Mouse (Mus musculus): ENCODE data around the gene Duox1. TPM values are rescaled to one million over a fixed set of nuclear protein-coding genes. Genes with fewer than 3 reads are reported as not detected.

Gene Duox1
- total RNA-seq, 1 experiment, result 0.76 TPM

GRCm38 (mm10) chr2:122367181-122367580 is 51.7 kb downstream of the Duox1 start:
- H3K4me1 ChIP-seq (ENCODE audit: control insufficient read depth in 2 of 2, insufficient read depth in 2 of 2, low read length in 2 of 2, poor library complexity in 1 of 2), result peaks cover 13 to 18% of the 10 kb centered on the region in 2 experiments
- TF ChIP-seq HCFC1 (IDR thresholded peaks at IDR 0.05; ENCODE audit: borderline replicate concordance, insufficient read depth, low read length), result no peak
- TF ChIP-seq CHD2 (IDR thresholded peaks at IDR 0.05; ENCODE audit: low read depth, low read length), result no peak
- TF ChIP-seq ZNF384 (IDR thresholded peaks at IDR 0.05; ENCODE audit: low read depth, low read length), result no peak
- TF ChIP-seq ZC3H11A (IDR thresholded peaks at IDR 0.05; ENCODE audit: borderline replicate concordance, low read depth, low read length), result no peak
- TF ChIP-seq MAFK (IDR thresholded peaks at IDR 0.05; ENCODE audit: insufficient read depth, low read depth, low read length), result no peak
- H3K36me3 ChIP-seq (ENCODE audit: control insufficient read depth, insufficient read depth, low read length, poor library complexity, severe bottlenecking), result peaks cover 3% of the 10 kb centered on the region; the same call in 1 of the 2 replicates
- H3K9ac ChIP-seq (ENCODE audit: insufficient read depth, low read depth, low read length, poor library complexity, severe bottlenecking), result no peak overlapping the region
- no peaks in the 10 kb centered on the region for H3K9me3 ChIP-seq (ENCODE audit: control insufficient read depth, insufficient read depth, low read depth, low read length)
- no peak overlapping the region for H3K4me3 ChIP-seq (ENCODE audit: insufficient read depth in 1 of 2, low read depth in 1 of 2, low read length in 2 of 2, poor library complexity in 1 of 2, severe bottlenecking in 1 of 2)
- in situ Hi-C loops (cut with MboI; ENCODE audit: low sequenced_read_pairs in 2 of 2, unreplicated experiment in 2 of 2), result no loop called here
- H3K27ac ChIP-seq (ENCODE audit: insufficient read depth, low read depth, low read length, poor library complexity, severe bottlenecking), result no peak overlapping the region
- DNase-seq (ENCODE audit: low read depth, low spot score), result no peak

GRCm38 (mm10) chr2:122367701-122368080 is 52.2 kb downstream of the Duox1 start:
- Histone ChIP-seq H3K36me3 (ENCODE audit: control insufficient read depth, insufficient read depth, low read length, poor library complexity, severe bottlenecking) (peaks cover 3% of the 10 kb centered on the region; the same call in 1 of the 2 replicates), H3K9ac (ENCODE audit: insufficient read depth, low read depth, low read length, poor library complexity, severe bottlenecking) (peak overlapping the region; percentile 69), H3K9me3 (ENCODE audit: control insufficient read depth, insufficient read depth, low read depth, low read length) (no peaks in the 10 kb centered on the region), H3K27ac (ENCODE audit: insufficient read depth, low read depth, low read length, poor library complexity, severe bottlenecking) (no peak overlapping the region), H3K4me1 (ENCODE audit: control insufficient read depth in 2 of 2, insufficient read depth in 2 of 2, low read length in 2 of 2, poor library complexity in 1 of 2) (peaks cover 13 to 18% of the 10 kb centered on the region in 2 experiments), H3K4me3 (ENCODE audit: insufficient read depth in 1 of 2, low read depth in 1 of 2, low read length in 2 of 2, poor library complexity in 1 of 2, severe bottlenecking in 1 of 2) (peak overlapping the region; percentile 78 to 95)
- TF ChIP-seq CHD2 (IDR thresholded peaks at IDR 0.05; ENCODE audit: low read depth, low read length) (no peak), ZC3H11A (IDR thresholded peaks at IDR 0.05; ENCODE audit: borderline replicate concordance, low read depth, low read length) (no peak), HCFC1 (IDR thresholded peaks at IDR 0.05; ENCODE audit: borderline replicate concordance, insufficient read depth, low read length) (no peak), MAFK (IDR thresholded peaks at IDR 0.05; ENCODE audit: insufficient read depth, low read depth, low read length) (no peak), ZNF384 (IDR thresholded peaks at IDR 0.05; ENCODE audit: low read depth, low read length) (no peak)
- in situ Hi-C loops (cut with MboI; ENCODE audit: low sequenced_read_pairs in 2 of 2, unreplicated experiment in 2 of 2), result no loop called here
- DNase-seq (ENCODE audit: low read depth, low spot score), result no peak

DNA sequence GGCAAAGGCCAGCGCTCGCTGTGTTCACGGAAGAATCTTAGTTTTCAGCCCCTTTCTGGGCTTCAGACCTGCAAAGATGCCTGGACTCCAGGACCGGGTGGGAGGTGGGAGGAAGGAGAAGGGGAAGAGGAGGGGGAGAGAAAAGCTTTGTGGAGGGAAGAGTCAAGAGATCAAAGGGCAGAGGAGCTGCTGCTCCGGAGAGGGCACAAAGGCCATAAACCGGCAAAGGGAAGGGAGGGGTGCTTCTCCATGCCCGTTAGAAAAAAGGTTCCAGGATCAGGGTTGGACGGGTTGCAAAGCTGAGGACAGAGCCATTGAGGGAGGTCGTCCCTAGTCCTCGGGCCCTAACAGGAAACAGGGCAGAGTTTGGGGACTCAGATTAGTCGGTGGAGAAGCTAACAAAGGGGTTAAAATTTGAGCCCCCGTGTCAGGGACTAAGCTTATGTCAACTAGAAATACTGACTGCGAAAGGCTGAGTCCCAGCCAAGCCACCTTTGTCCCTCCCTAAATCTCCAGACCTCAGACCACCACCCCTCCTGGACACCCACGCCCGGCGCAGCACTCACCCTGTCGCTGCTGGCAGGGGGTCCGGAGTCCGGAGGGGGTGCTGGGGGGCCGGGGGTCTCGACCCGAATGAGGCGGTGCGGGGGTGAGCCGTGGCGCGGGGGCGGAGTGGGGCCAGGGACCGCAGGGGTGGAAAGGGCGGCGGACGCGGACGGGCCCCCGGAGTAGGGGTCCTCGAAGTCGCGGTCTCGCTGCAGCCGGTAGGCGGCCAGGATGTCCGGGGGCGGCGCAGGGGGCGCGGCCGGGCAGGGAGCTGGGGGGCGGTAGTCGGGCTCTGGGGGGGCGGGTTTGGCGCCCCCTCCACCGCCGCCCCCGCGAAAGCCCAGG is 52.9 kb downstream of the Duox1 start:
- no peak for DNase-seq (ENCODE audit: low read depth, low spot score)
- Histone ChIP-seq H3K4me1 (ENCODE audit: control insufficient read depth in 2 of 2, insufficient read depth in 2 of 2, low read length in 2 of 2, poor library complexity in 1 of 2) (peaks cover 13 to 18% of the 10 kb centered on the region in 2 experiments), H3K36me3 (ENCODE audit: control insufficient read depth, insufficient read depth, low read length, poor library complexity, severe bottlenecking) (peaks cover 3% of the 10 kb centered on the region; the same call in 1 of the 2 replicates), H3K9me3 (ENCODE audit: control insufficient read depth, insufficient read depth, low read depth, low read length) (no peaks in the 10 kb centered on the region), H3K27ac (ENCODE audit: insufficient read depth, low read depth, low read length, poor library complexity, severe bottlenecking) (peak overlapping the region; percentile 53; the same call in 1 of the 2 replicates), H3K4me3 (ENCODE audit: insufficient read depth in 1 of 2, low read depth in 1 of 2, low read length in 2 of 2, poor library complexity in 1 of 2, severe bottlenecking in 1 of 2) (peak overlapping the region; percentile 78 to 95), H3K9ac (ENCODE audit: insufficient read depth, low read depth, low read length, poor library complexity, severe bottlenecking) (peak overlapping the region; percentile 69)
- no peak for TF ChIP-seq MAFK (IDR thresholded peaks at IDR 0.05; ENCODE audit: insufficient read depth, low read depth, low read length)
- no peak for TF ChIP-seq ZC3H11A (IDR thresholded peaks at IDR 0.05; ENCODE audit: borderline replicate concordance, low read depth, low read length)
- TF ChIP-seq HCFC1 (IDR thresholded peaks at IDR 0.05; ENCODE audit: borderline replicate concordance, insufficient read depth, low read length), result no peak
- no peak for TF ChIP-seq ZNF384 (IDR thresholded peaks at IDR 0.05; ENCODE audit: low read depth, low read length)
- no peak for TF ChIP-seq CHD2 (IDR thresholded peaks at IDR 0.05; ENCODE audit: low read depth, low read length)
- in situ Hi-C loops (cut with MboI; ENCODE audit: low sequenced_read_pairs in 2 of 2, unreplicated experiment in 2 of 2), result no loop called here

DNA sequence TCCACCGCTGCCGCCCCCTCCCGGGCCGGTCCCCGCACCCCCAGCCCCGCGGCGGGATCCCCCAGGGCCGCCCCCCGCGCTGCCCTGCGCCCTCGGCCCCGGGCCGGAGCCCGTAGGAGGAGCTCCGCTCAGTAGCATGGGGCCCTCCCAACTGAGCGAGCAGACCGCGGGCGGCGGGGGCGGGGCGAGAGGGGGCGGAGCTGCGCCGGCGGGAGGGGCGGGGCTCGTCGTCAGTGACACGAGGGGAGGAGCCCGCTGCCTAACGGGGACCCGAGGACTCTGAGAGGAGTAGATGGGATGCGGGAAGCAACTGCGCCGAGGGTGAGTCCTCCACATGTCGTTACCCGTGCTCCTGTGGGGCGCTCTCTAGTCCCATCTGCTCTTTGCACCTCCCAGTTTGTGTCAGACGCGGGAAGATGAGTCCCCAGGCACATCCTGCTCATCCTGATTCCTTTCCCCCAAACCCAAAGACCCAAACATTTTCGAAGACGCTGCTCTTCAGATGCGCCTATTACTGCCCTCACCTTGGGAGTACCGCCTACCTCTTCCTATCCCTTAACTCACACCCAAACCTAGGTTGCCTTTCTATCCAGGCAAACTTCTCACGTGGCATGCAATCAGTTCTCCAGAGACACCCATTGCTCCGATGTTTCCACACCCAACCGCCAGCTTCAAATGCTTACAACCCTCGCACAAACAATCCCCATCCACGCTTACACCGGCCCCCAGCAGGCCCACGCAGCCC is 53.7 kb downstream of the Duox1 start, which contains the start of gene Shf:
Shf (minus strand) TSS at position 168 of the 745 bp plus-strand sequence.
- Histone ChIP-seq H3K4me1 (ENCODE audit: control insufficient read depth in 2 of 2, insufficient read depth in 2 of 2, low read length in 2 of 2, poor library complexity in 1 of 2) (peaks cover 13 to 18% of the 10 kb centered on the region in 2 experiments), H3K9ac (ENCODE audit: insufficient read depth, low read depth, low read length, poor library complexity, severe bottlenecking) (peak within 1 kb of the TSS; percentile 74), H3K9me3 (ENCODE audit: control insufficient read depth, insufficient read depth, low read depth, low read length) (no peaks in the 10 kb centered on the region), H3K36me3 (ENCODE audit: control insufficient read depth, insufficient read depth, low read length, poor library complexity, severe bottlenecking) (no peaks in the 10 kb centered on the region), H3K27ac (ENCODE audit: insufficient read depth, low read depth, low read length, poor library complexity, severe bottlenecking) (peak within 1 kb of the TSS; percentile 79), H3K4me3 (ENCODE audit: insufficient read depth in 1 of 2, low read depth in 1 of 2, low read length in 2 of 2, poor library complexity in 1 of 2, severe bottlenecking in 1 of 2) (peak within 1 kb of the TSS; percentile 89 to 95)
- in situ Hi-C loops (cut with MboI; ENCODE audit: low sequenced_read_pairs in 2 of 2, unreplicated experiment in 2 of 2), result no loop called here
- TF ChIP-seq MAFK (IDR thresholded peaks at IDR 0.05; ENCODE audit: insufficient read depth, low read depth, low read length) (no peak), ZC3H11A (IDR thresholded peaks at IDR 0.05; ENCODE audit: borderline replicate concordance, low read depth, low read length) (no peak), ZNF384 (IDR thresholded peaks at IDR 0.05; ENCODE audit: low read depth, low read length) (no peak), CHD2 (IDR thresholded peaks at IDR 0.05; ENCODE audit: low read depth, low read length) (no peak), HCFC1 (IDR thresholded peaks at IDR 0.05; ENCODE audit: borderline replicate concordance, insufficient read depth, low read length) (no peak; the same call in 1 of the 2 replicates)
- DNase-seq (ENCODE audit: low read depth, low spot score), result no peak
